Mouse (Mus musculus) heart, embryonic 11.5 days (tissue): ENCODE measurements around the gene Rec114. TPM values are rescaled to one million over a fixed set of nuclear protein-coding genes. Genes with fewer than 3 reads are reported as not detected.

ENCODE experiments used
- ATAC-seq: fragments of 200-750 bp; cut with Nextera tagmentation; replicated peaks from 2 replicates; pipeline ENCODE4 v1.8.0; 2017; ENCODE audit warnings: moderate library complexity; ENCODE audit not compliant: insufficient number of reproducible peaks, low FRiP score, low TSS enrichment
- H3K27ac ChIP-seq: fragments of 300-500 bp; sonication (generic); 2 replicates; pipeline ENCODE4 v1.5.1; 2014; ENCODE audit warnings: mild to moderate bottlenecking, low read depth, low read length
- H3K27me3 ChIP-seq: fragments of 300-500 bp; sonication (generic); 2 replicates; pipeline ENCODE4 v1.6.1; 2014; ENCODE audit warnings: mild to moderate bottlenecking, low read length, mixed read lengths; ENCODE audit not compliant: control insufficient read depth, insufficient read depth
- H3K36me3 ChIP-seq: fragments of 300-500 bp; sonication (generic); 2 replicates; pipeline ENCODE4 v1.6.1; 2014; ENCODE audit warnings: mild to moderate bottlenecking, low read length, moderate library complexity, mixed read lengths; ENCODE audit not compliant: control insufficient read depth, insufficient read depth
- H3K4me1 ChIP-seq: fragments of 300-500 bp; sonication (generic); 2 replicates; pipeline ENCODE4 v1.6.1; 2014; ENCODE audit warnings: low read length; ENCODE audit not compliant: control insufficient read depth, insufficient read depth
- H3K4me2 ChIP-seq: fragments of 300-500 bp; sonication (generic); 2 replicates; pipeline ENCODE4 v1.6.1; 2014; ENCODE audit warnings: mild to moderate bottlenecking, moderate library complexity
- H3K4me3 ChIP-seq: fragments of 300-500 bp; sonication (generic); 2 replicates; pipeline ENCODE4 v1.5.1; 2014; ENCODE audit warnings: low read depth, low read length
- H3K9ac ChIP-seq: fragments of 300-500 bp; sonication (generic); 2 replicates; pipeline ENCODE4 v1.6.1; 2014; ENCODE audit warnings: mild to moderate bottlenecking, low read depth, low read length, moderate library complexity
- H3K9me3 ChIP-seq: fragments of 300-500 bp; sonication (generic); replicated peaks from 2 replicates; pipeline ENCODE4 v1.6.1; 2016; ENCODE audit warnings: low read length; ENCODE audit not compliant: control insufficient read depth
- WGBS: fragments of 180-500 bp; shearing (Covaris S2); extraction: QIAGEN DNeasy Blood & Tissue Kit; methylation state at CpG from one replicate; pipeline ENCODE4 v1.1.7; 2014; ENCODE audit not compliant: insufficient replicate concordance; 5-methylcytosine and 5-hydroxymethylcytosine counted together
- polyA plus RNA-seq: library from polyadenylated mRNA; unstranded; fragments of >200 nt; fragmentation: Nextera tagmentation; extraction: Ambion mirVana; gene quantifications from 2 replicates; pipeline ENCODE4 v1.2.1, GENCODE M21; 2014

Gene Rec114
- polyA plus RNA-seq, 1 experiment from 2014 or later: 15.5 TPM

- Histone ChIP-seq H3K36me3 (no peaks in the 10 kb centered on the region), H3K27me3 (no peaks in the 10 kb centered on the region), H3K4me1 (no peaks in the 10 kb centered on the region), H3K9me3 (no peaks in the 10 kb centered on the region), H3K27ac (no peak overlapping the region), H3K4me3 (no peak overlapping the region), H3K4me2 (no peak overlapping the region), H3K9ac (no peak overlapping the region)
- 78% methylated on average over 11 of the region's 11 CpGs for WGBS
- no peak for ATAC-seq
Measured at GRCm38 (mm10) chr9:58723165-58723564, 20.6 kb downstream of the Rec114 start.

- Histone ChIP-seq H3K27ac (no peak overlapping the region), H3K4me1 (no peaks in the 10 kb centered on the region), H3K4me3 (no peak overlapping the region), H3K27me3 (no peaks in the 10 kb centered on the region), H3K9me3 (no peaks in the 10 kb centered on the region), H3K4me2 (no peak overlapping the region), H3K36me3 (no peaks in the 10 kb centered on the region), H3K9ac (no peak overlapping the region)
- WGBS: 75% methylated on average over 5 of the region's 5 CpGs
- no peak for ATAC-seq
Measured at GRCm38 (mm10) chr9:58722151-58722550, 21.6 kb downstream of the Rec114 start.

GRCm38 (mm10) chr9:58721021-58721420, 22.7 kb downstream of the Rec114 start:
- Histone ChIP-seq H3K36me3 (no peaks in the 10 kb centered on the region), H3K4me2 (no peak overlapping the region), H3K4me1 (no peaks in the 10 kb centered on the region), H3K27ac (no peak overlapping the region), H3K27me3 (no peaks in the 10 kb centered on the region), H3K9ac (no peak overlapping the region), H3K9me3 (no peaks in the 10 kb centered on the region), H3K4me3 (no peak overlapping the region)
- no peak for ATAC-seq
- 61% methylated on average over 7 of the region's 7 CpGs for WGBS

- Histone ChIP-seq H3K9ac (no peak overlapping the region), H3K36me3 (no peaks in the 10 kb centered on the region), H3K27me3 (no peaks in the 10 kb centered on the region), H3K4me1 (no peaks in the 10 kb centered on the region), H3K4me3 (no peak overlapping the region), H3K9me3 (no peaks in the 10 kb centered on the region), H3K4me2 (no peak overlapping the region), H3K27ac (no peak overlapping the region)
- no peak for ATAC-seq
- WGBS: 52% methylated on average over 4 of the region's 4 CpGs
Measured at GRCm38 (mm10) chr9:58720167-58720566, 23.6 kb downstream of the Rec114 start.

- Histone ChIP-seq H3K27me3 (no peaks in the 10 kb centered on the region), H3K4me2 (no peak overlapping the region), H3K36me3 (no peaks in the 10 kb centered on the region), H3K4me1 (no peaks in the 10 kb centered on the region), H3K4me3 (no peak overlapping the region), H3K27ac (no peak overlapping the region), H3K9ac (no peak overlapping the region), H3K9me3 (no peaks in the 10 kb centered on the region)
- ATAC-seq: no peak
- 65% methylated on average over 5 of the region's 5 CpGs for WGBS
Measured at GRCm38 (mm10) chr9:58719471-58719870, 24.3 kb downstream of the Rec114 start.

- no peak overlapping the region for H3K4me3 ChIP-seq
- no peaks in the 10 kb centered on the region for H3K27me3 ChIP-seq
- H3K27ac ChIP-seq: no peak overlapping the region
- no peak overlapping the region for H3K9ac ChIP-seq
- H3K36me3 ChIP-seq: no peaks in the 10 kb centered on the region
- no peaks in the 10 kb centered on the region for H3K9me3 ChIP-seq
- no peaks in the 10 kb centered on the region for H3K4me1 ChIP-seq
- no peak overlapping the region for H3K4me2 ChIP-seq
- no peak for ATAC-seq
- WGBS: 46% methylated on average over 3 of the region's 3 CpGs
Measured at GRCm38 (mm10) chr9:58718964-58719363, 24.8 kb downstream of the Rec114 start.

GRCm38 (mm10) chr9:58716886-58717285, 26.9 kb downstream of the Rec114 start:
- Histone ChIP-seq H3K4me3 (no peak overlapping the region), H3K9me3 (no peaks in the 10 kb centered on the region), H3K4me2 (no peak overlapping the region), H3K9ac (no peak overlapping the region), H3K27ac (no peak overlapping the region), H3K36me3 (no peaks in the 10 kb centered on the region), H3K27me3 (no peaks in the 10 kb centered on the region), H3K4me1 (no peaks in the 10 kb centered on the region)
- WGBS: 42% methylated on average over 2 of the region's 2 CpGs
- no peak for ATAC-seq

- no peaks in the 10 kb centered on the region for H3K4me1 ChIP-seq
- H3K27ac ChIP-seq: no peak overlapping the region
- H3K27me3 ChIP-seq: no peaks in the 10 kb centered on the region
- no peaks in the 10 kb centered on the region for H3K9me3 ChIP-seq
- no peak overlapping the region for H3K9ac ChIP-seq
- no peaks in the 10 kb centered on the region; the same call in 1 of the 2 replicates for H3K36me3 ChIP-seq
- WGBS: 68% methylated on average over 7 of the region's 7 CpGs
- ATAC-seq: no peak
- no peak overlapping the region for H3K4me2 ChIP-seq
- no peak overlapping the region for H3K4me3 ChIP-seq
Measured at GRCm38 (mm10) chr9:58710642-58711041, 33.1 kb downstream of the Rec114 start.

- H3K4me2 ChIP-seq: no peak overlapping the region
- no peaks in the 10 kb centered on the region for H3K27me3 ChIP-seq
- no peak overlapping the region for H3K27ac ChIP-seq
- no peak overlapping the region for H3K9ac ChIP-seq
- H3K4me1 ChIP-seq: no peaks in the 10 kb centered on the region
- ATAC-seq: no peak
- H3K9me3 ChIP-seq: no peaks in the 10 kb centered on the region
- WGBS: 8% methylated on average over 2 of the region's 2 CpGs
- no peak overlapping the region for H3K4me3 ChIP-seq
- H3K36me3 ChIP-seq: no peaks in the 10 kb centered on the region; the same call in 1 of the 2 replicates
Measured at GRCm38 (mm10) chr9:58709939-58710338, 33.8 kb downstream of the Rec114 start.
